Mouse (Mus musculus): ENCODE measurements at regions not wholly inside any gene's neighbourhood (a gene's known extent, or its start where the extent isn't known, plus 50 kb on each side); places are given as distances from the start of the nearest gene placed in this dataset.

DNA sequence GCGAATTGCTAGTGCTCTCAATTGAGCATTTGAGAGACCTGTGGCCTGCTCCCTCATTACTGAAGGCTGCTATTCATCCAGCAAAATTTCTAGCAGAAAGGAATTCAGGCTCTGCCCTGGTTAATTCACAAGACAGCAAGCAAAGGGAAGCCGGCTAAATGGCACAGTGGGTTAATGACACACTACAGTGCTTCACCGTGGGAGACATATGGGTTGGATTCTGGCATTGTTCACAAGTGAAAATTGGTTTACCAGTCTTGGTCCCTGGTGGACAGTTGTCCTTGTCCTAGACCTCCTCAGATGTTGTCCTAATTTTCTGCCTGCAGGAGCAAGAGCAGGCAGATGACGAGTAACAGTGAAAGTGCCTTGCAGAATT, 527.3 kb downstream of the Gm11232 start:
- ATAC-seq (ENCODE audit: low FRiP score, low TSS enrichment) (peak; percentile 80), DNase-seq (peak; percentile 72)
- WGBS, result 3% methylated on average over 4 of the region's 4 CpGs
- Histone ChIP-seq H3K27ac (replicated peaks; ENCODE audit: low read depth, low read length) (peak overlapping the region; percentile 57), H3K9me3 (ENCODE audit: control insufficient read depth, low read length) (no peaks in the 10 kb centered on the region), H3K36me3 (ENCODE audit: control insufficient read depth, insufficient read depth, low read length) (no peaks in the 10 kb centered on the region), H3K27me3 (ENCODE audit: control insufficient read depth, insufficient read depth, low read length) (no peaks in the 10 kb centered on the region), H3K9ac (replicated peaks; ENCODE audit: low read length) (no peak overlapping the region), H3K4me3 (replicated peaks; ENCODE audit: low read depth, low read length) (no peak overlapping the region), H3K4me2 (ENCODE audit: low read length) (0 out of 2 replicates have a peak overlapping the region, but pooled peaks have one; percentile 17), H3K4me1 (ENCODE audit: control insufficient read depth, insufficient read depth, low read length) (peaks cover 8% of the 10 kb centered on the region)

DNA sequence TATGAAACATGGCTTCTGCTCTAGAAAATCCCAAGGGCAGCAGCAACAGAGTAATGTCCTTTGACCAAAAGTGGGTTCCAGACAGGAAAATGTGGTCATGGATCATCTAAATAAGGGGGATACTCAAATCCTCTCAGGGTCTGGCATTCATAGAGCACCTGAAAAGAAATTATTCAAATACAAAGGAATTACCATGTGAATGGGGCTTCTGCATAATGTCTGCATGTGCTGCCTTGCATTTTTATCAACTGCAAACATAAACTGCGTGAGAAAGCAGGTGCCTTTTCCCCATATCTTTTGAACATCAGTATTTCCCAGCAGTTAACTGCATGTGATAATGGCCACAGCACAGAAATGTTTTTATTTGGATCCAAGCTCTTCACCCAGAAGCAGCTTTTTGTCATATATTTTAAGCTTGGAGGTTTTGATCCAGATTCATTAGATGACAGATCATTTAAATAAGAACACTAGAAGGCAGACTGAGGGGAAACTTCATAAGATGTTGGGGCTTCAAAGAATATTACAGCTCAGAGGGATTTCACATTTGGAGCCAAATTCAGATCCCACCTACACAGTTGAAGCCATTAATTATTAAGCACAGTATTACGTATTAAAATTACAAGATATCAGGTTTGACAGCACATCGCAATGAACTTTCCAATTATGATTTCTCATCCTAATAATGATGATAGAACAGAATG, 527.8 kb downstream of the Gm11232 start:
- Histone ChIP-seq H3K4me2 (ENCODE audit: low read length) (no peak overlapping the region), H3K36me3 (ENCODE audit: control insufficient read depth, insufficient read depth, low read length) (no peaks in the 10 kb centered on the region), H3K27me3 (ENCODE audit: control insufficient read depth, insufficient read depth, low read length) (no peaks in the 10 kb centered on the region), H3K9me3 (ENCODE audit: control insufficient read depth, low read length) (no peaks in the 10 kb centered on the region), H3K9ac (replicated peaks; ENCODE audit: low read length) (no peak overlapping the region), H3K4me3 (replicated peaks; ENCODE audit: low read depth, low read length) (no peak overlapping the region), H3K4me1 (ENCODE audit: control insufficient read depth, insufficient read depth, low read length) (peaks cover 8% of the 10 kb centered on the region), H3K27ac (replicated peaks; ENCODE audit: low read depth, low read length) (peak overlapping the region; percentile 57)
- peak; percentile 64 for DNase-seq
- ATAC-seq (ENCODE audit: low FRiP score, low TSS enrichment), result peak; percentile 67
- 24% methylated on average over 3 of the region's 3 CpGs for WGBS

- no peaks in the 10 kb centered on the region for H3K36me3 ChIP-seq (ENCODE audit: control insufficient read depth, insufficient read depth, low read length)
- DNase-seq, result no peak
Measured at GRCm38 (mm10) chr4:71226653-71227052, 531.1 kb downstream of the Gm11232 start.

DNA sequence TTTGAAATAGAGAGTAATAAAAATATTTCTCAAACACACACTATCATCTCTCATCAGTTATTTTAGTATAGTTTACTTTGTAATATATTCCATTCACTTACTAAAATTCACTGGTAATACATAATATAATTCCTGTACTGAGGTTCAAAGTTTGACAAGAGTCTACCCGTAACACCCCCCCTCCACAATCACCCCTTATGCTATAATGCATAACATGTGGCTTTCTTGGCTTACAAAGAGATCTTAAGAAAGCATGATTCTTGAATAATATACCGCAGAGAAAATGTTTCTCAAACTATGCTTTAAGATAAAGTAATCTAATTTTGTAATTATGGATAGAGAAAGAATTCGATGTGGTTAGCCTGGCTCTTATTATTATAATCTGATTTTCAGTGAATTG, 539.7 kb downstream of the Gm11232 start:
- no peaks in the 10 kb centered on the region for H3K9me3 ChIP-seq (ENCODE audit: control insufficient read depth, low read length)
- no peak overlapping the region for H3K9ac ChIP-seq (replicated peaks; ENCODE audit: low read length)
- no peak for DNase-seq
- H3K27ac ChIP-seq (replicated peaks; ENCODE audit: low read depth, low read length), result no peak overlapping the region
- no peaks in the 10 kb centered on the region for H3K36me3 ChIP-seq (ENCODE audit: control insufficient read depth, insufficient read depth, low read length)
- no peak for ATAC-seq (ENCODE audit: low FRiP score, low TSS enrichment)
- no peaks in the 10 kb centered on the region for H3K4me1 ChIP-seq (ENCODE audit: control insufficient read depth, insufficient read depth, low read length)
- 89% methylated on average over 3 of the region's 3 CpGs for WGBS
- H3K27me3 ChIP-seq (ENCODE audit: control insufficient read depth, insufficient read depth, low read length), result no peaks in the 10 kb centered on the region
- H3K4me3 ChIP-seq (replicated peaks; ENCODE audit: low read depth, low read length), result no peak overlapping the region
- no peak overlapping the region for H3K4me2 ChIP-seq (ENCODE audit: low read length)

More at GRCm38 (mm10) chr4:71226653-71227052, 531.1 kb downstream of the Gm11232 start:
- peaks cover 8% of the 10 kb centered on the region for H3K4me1 ChIP-seq (ENCODE audit: control insufficient read depth, insufficient read depth, low read length)
- H3K4me3 ChIP-seq (replicated peaks; ENCODE audit: low read depth, low read length), result no peak overlapping the region
- 86% methylated on average over 4 of the region's 4 CpGs for WGBS
- no peaks in the 10 kb centered on the region for H3K27me3 ChIP-seq (ENCODE audit: control insufficient read depth, insufficient read depth, low read length)
- ATAC-seq (ENCODE audit: low FRiP score, low TSS enrichment), result no peak
- H3K9ac ChIP-seq (replicated peaks; ENCODE audit: low read length), result no peak overlapping the region
- no peaks in the 10 kb centered on the region for H3K9me3 ChIP-seq (ENCODE audit: control insufficient read depth, low read length)
- H3K4me2 ChIP-seq (ENCODE audit: low read length), result no peak overlapping the region
- H3K27ac ChIP-seq (replicated peaks; ENCODE audit: low read depth, low read length), result no peak overlapping the region

DNA sequence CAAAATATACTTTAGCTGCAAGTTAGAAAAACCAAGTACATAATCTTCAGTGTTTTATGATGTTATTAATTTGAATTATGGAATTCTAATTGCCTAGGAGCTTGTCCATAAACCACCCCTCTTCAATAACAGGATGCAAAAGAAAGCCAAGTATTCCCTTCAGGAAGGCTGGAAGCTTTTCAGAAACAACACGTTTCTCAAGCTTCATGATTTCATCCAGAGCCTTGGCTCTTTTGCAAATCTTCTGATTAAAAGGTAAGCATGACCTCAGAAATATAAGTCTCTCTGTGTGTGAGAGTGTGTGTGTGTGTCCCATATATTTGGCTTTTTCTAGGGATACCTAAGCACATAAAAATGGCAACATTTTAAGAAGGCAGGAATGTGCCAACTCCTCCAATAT, 570.0 kb downstream of the Gm11232 start:
- WGBS, result 66% methylated on average over 1 of the region's 1 CpGs
- DNase-seq (no peak), ATAC-seq (ENCODE audit: low FRiP score, low TSS enrichment) (no peak)
- Histone ChIP-seq H3K4me3 (replicated peaks; ENCODE audit: low read depth, low read length) (no peak overlapping the region), H3K36me3 (ENCODE audit: control insufficient read depth, insufficient read depth, low read length) (no peaks in the 10 kb centered on the region), H3K27me3 (ENCODE audit: control insufficient read depth, insufficient read depth, low read length) (no peaks in the 10 kb centered on the region), H3K4me1 (ENCODE audit: control insufficient read depth, insufficient read depth, low read length) (no peaks in the 10 kb centered on the region), H3K4me2 (ENCODE audit: low read length) (no peak overlapping the region), H3K9ac (replicated peaks; ENCODE audit: low read length) (no peak overlapping the region), H3K9me3 (ENCODE audit: control insufficient read depth, low read length) (no peaks in the 10 kb centered on the region), H3K27ac (replicated peaks; ENCODE audit: low read depth, low read length) (no peak overlapping the region)

DNA sequence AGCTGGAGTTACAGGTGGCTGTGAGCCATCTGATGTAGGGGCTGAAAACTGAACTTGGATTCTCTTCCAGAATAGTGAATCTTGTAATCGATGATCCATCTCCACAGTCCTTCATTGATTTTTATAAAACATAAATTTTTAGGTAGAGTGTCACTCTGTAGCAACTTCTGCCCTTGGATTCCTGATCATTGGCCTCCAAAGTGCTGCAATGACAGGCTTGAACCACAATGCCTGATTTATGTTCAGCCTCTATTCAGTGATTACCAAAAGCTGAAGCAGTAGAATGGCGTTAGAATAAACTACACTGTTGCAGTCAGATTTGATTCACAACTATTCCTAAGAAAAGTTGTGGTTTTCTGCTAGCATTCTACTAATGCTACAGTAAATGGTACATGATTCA, 580.1 kb downstream of the Gm11232 start:
- no peak overlapping the region for H3K4me2 ChIP-seq (ENCODE audit: low read length)
- H3K27ac ChIP-seq (replicated peaks; ENCODE audit: low read depth, low read length), result no peak overlapping the region
- H3K36me3 ChIP-seq (ENCODE audit: control insufficient read depth, insufficient read depth, low read length), result no peaks in the 10 kb centered on the region
- WGBS, result 91% methylated on average over 2 of the region's 2 CpGs
- no peak overlapping the region for H3K4me3 ChIP-seq (replicated peaks; ENCODE audit: low read depth, low read length)
- no peaks in the 10 kb centered on the region for H3K9me3 ChIP-seq (ENCODE audit: control insufficient read depth, low read length)
- H3K9ac ChIP-seq (replicated peaks; ENCODE audit: low read length), result no peak overlapping the region
- DNase-seq (no peak), ATAC-seq (ENCODE audit: low FRiP score, low TSS enrichment) (no peak)
- no peaks in the 10 kb centered on the region for H3K4me1 ChIP-seq (ENCODE audit: control insufficient read depth, insufficient read depth, low read length)
- no peaks in the 10 kb centered on the region for H3K27me3 ChIP-seq (ENCODE audit: control insufficient read depth, insufficient read depth, low read length)

GRCm38 (mm10) chr4:71165802-71166201, 592.0 kb downstream of the Gm11232 start:
- H3K36me3 ChIP-seq (ENCODE audit: control insufficient read depth, insufficient read depth, low read length), result no peaks in the 10 kb centered on the region
- H3K9me3 ChIP-seq (ENCODE audit: control insufficient read depth, low read length), result no peaks in the 10 kb centered on the region
- no peaks in the 10 kb centered on the region for H3K4me1 ChIP-seq (ENCODE audit: control insufficient read depth, insufficient read depth, low read length)
- no peak overlapping the region for H3K27ac ChIP-seq (replicated peaks; ENCODE audit: low read depth, low read length)
- H3K27me3 ChIP-seq (ENCODE audit: control insufficient read depth, insufficient read depth, low read length), result no peaks in the 10 kb centered on the region
- no peak overlapping the region for H3K4me2 ChIP-seq (ENCODE audit: low read length)
- no peak overlapping the region for H3K9ac ChIP-seq (replicated peaks; ENCODE audit: low read length)
- no peak for DNase-seq
- ATAC-seq (ENCODE audit: low FRiP score, low TSS enrichment), result no peak
- H3K4me3 ChIP-seq (replicated peaks; ENCODE audit: low read depth, low read length), result no peak overlapping the region

DNA sequence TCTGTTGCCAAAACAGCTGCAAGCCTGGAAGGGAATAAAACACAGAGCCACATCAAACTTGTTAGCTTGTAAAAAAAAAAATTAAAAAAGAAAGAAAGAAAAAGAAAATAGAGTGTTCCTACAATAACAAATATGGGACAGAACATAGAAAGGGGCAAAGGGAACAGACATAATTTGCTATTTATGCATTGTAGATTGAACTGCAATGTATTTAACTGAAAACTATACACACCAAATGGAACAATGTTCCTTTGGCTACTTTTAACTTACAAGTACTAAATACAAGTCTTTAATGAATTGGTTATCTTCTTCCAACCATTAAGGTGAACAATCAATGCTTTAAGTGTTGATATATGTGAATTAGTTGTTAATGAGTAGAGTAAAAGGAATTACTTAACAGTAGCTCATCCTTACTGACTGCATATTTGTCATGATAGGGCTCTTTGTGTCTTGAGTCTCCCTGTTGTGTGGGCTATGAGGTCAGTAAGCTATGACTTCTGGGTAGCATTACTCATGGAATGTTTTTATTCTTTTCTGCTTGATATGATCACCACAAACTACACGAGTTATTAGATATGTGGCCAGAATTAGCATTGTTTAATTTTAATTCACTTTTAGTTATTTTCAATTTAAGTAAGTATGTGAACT, 597.0 kb upstream of the Megf9 start:
- Histone ChIP-seq H3K4me2 (ENCODE audit: low read length) (no peak overlapping the region), H3K9ac (replicated peaks; ENCODE audit: low read length) (no peak overlapping the region), H3K36me3 (ENCODE audit: control insufficient read depth, insufficient read depth, low read length) (no peaks in the 10 kb centered on the region), H3K4me1 (ENCODE audit: control insufficient read depth, insufficient read depth, low read length) (no peaks in the 10 kb centered on the region; the same call in 1 of the 2 replicates), H3K9me3 (ENCODE audit: control insufficient read depth, low read length) (no peaks in the 10 kb centered on the region), H3K27ac (replicated peaks; ENCODE audit: low read depth, low read length) (no peak overlapping the region), H3K27me3 (ENCODE audit: control insufficient read depth, insufficient read depth, low read length) (no peaks in the 10 kb centered on the region), H3K4me3 (replicated peaks; ENCODE audit: low read depth, low read length) (no peak overlapping the region)
- DNase-seq (peak; percentile 6), ATAC-seq (ENCODE audit: low FRiP score, low TSS enrichment) (no peak)
- 45% methylated on average over 1 of the region's 1 CpGs for WGBS

Measured in midbrain, embryonic 14.5 days (tissue).